Mouse (Mus musculus) forebrain, embryonic 16.5 days (tissue): ENCODE results near the gene Rxfp3. TPM values are rescaled to one million over a fixed set of nuclear protein-coding genes. Genes with fewer than 3 reads are reported as not detected.

ENCODE experiments used
- ATAC-seq: fragments of 200-750 bp; cut with Nextera tagmentation; 2 replicates; pipeline ENCODE4 v1.8.0; 2017; ENCODE audit warnings: mild to moderate bottlenecking, moderate library complexity
- H3K27ac ChIP-seq: fragments of 300-500 bp; sonication (generic); 2 replicates; pipeline ENCODE4 v1.5.1; 2014; ENCODE audit warnings: low read length, control low read depth
- H3K27me3 ChIP-seq: fragments of 300-500 bp; sonication (generic); replicated peaks from 2 replicates; pipeline ENCODE4 v1.6.1; 2014; ENCODE audit warnings: low read length; ENCODE audit not compliant: control insufficient read depth, insufficient read depth
- H3K36me3 ChIP-seq: fragments of 300-500 bp; sonication (generic); 2 replicates; pipeline ENCODE4 v1.6.1; 2014; ENCODE audit not compliant: control insufficient read depth, insufficient read depth
- H3K4me1 ChIP-seq: fragments of 300-500 bp; sonication (generic); replicated peaks from 2 replicates; pipeline ENCODE4 v1.6.1; 2014; ENCODE audit warnings: low read length; ENCODE audit not compliant: control insufficient read depth, insufficient read depth
- H3K4me2 ChIP-seq: fragments of 300-500 bp; sonication (generic); 2 replicates; pipeline ENCODE4 v1.6.1; 2014; ENCODE audit warnings: mild to moderate bottlenecking, low read length, control low read depth
- H3K4me3 ChIP-seq: fragments of 300-500 bp; sonication (generic); replicated peaks from 2 replicates; pipeline ENCODE4 v1.5.1; 2014; ENCODE audit warnings: mild to moderate bottlenecking, low read length, control low read depth
- H3K9ac ChIP-seq: fragments of 300-500 bp; sonication (generic); replicated peaks from 2 replicates; pipeline ENCODE4 v1.6.1; 2014; ENCODE audit warnings: low read depth, low read length, control low read depth
- H3K9me3 ChIP-seq: fragments of 300-500 bp; sonication (generic); 2 replicates; pipeline ENCODE4 v1.6.1; 2016; ENCODE audit warnings: low read length; ENCODE audit not compliant: control insufficient read depth
- WGBS: fragments of 180-500 bp; shearing (Covaris S2); extraction: QIAGEN DNeasy Blood & Tissue Kit; methylation state at CpG from one replicate; pipeline ENCODE4 v1.1.7; 2014; 5-methylcytosine and 5-hydroxymethylcytosine counted together
- polyA plus RNA-seq: library from polyadenylated mRNA; unstranded; fragments of >200 nt; fragmentation: Nextera tagmentation; extraction: Ambion mirVana; gene quantifications from 2 replicates; pipeline ENCODE4 v1.2.1, GENCODE M21; 2015

The Rxfp3 gene
- 2.0 and 2.8 TPM in 2 replicates for polyA plus RNA-seq

DNA sequence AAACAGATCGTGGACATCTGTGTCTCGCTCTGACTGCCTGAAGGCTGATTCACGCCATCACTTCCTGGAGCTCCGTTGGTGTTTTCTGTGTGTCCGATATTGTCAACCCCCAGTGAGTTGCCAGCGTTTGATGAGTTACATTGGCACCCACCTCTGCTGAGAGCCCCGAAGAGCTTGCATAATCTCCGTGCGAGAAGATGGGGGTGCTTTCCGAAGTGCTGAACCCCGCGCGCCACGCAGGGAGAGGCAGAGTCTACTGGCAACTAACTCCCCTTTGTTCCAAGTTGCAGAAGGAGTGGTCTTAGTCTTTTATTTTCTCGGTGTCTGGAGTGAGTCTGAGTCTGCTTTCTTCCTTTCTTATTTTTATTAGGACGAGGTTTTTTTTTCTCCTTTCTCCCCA is at the start of gene Rxfp3:
Gene Rxfp3, minus strand, starts transcription at position 281 of the 400 bp plus-strand sequence.
- Histone ChIP-seq H3K9me3 (no peaks in the 10 kb centered on the region), H3K27ac (no peak within 1 kb of the TSS), H3K4me1 (peaks cover 16% of the 10 kb centered on the region), H3K27me3 (peaks cover 38% of the 10 kb centered on the region), H3K36me3 (no peaks in the 10 kb centered on the region), H3K4me3 (peak within 1 kb of the TSS; percentile 32), H3K9ac (peak within 1 kb of the TSS; percentile 28), H3K4me2 (peak within 1 kb of the TSS; percentile 62)
- under 1% methylated on average over 16 of the region's 16 CpGs for WGBS
- ATAC-seq, result no peak

DNA sequence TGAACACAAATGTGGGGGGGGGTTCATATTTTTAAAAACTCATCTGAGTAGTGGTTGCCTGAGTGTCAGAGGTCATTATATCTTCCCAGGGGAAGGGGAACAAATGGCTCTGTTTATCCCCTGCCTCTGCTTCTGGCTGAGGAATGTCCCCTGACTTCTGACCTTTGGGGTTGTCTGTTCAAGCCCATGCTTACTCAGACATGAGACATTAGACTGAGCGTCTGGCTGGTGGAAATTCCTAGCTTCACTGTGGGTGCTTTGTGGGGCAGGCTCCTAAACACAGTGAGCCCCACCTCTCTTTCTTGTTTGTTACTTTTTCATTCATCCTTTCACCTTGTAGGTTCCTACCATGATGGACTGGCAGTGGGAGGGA is 47.2 kb upstream of the Rxfp3 start:
- no peak overlapping the region for H3K4me3 ChIP-seq

DNA sequence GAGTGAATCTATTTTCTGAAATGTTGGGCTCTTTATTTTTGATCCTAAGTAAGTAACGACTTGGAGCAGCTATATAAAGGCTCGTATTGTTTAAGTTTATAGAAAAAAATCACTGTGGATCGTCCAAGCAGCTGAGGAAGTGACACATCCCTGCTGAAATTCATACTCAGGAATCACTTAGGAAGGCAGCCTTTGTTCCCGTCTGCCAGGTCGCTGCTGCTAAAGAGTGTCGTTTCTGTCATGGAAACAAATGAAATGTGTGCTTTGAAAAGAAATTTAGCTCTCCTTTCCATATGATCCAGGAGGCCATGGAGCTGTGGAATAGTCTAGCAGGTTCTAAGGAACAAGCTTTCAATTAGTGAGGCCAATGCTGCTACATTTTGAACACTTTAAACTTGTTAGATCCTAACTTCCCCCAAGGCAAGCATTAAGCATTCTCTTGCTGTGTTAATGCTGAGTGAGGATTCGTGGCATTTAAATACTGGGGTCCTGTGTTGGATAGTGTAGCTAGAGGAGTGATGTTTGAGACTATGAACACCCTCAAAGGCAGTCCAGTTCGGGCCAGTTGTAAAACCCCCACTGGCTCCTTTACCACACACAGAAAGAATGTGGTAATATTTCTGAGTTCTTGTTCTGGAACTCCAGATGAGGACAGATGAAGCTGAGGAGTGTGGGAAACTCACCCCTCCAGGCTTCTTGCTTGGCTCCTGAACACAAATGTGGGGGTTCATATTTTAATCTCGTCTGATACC is 46.6 kb upstream of the Rxfp3 start:
- H3K9me3 ChIP-seq, result no peaks in the 10 kb centered on the region
- no peak overlapping the region for H3K4me2 ChIP-seq
- no peaks in the 10 kb centered on the region for H3K27me3 ChIP-seq
- no peaks in the 10 kb centered on the region for H3K36me3 ChIP-seq
- H3K4me3 ChIP-seq, result no peak overlapping the region
- no peak overlapping the region for H3K9ac ChIP-seq
- WGBS, result 23% methylated on average over 9 of the region's 9 CpGs
- no peak overlapping the region for H3K27ac ChIP-seq
- no peak for ATAC-seq
- no peaks in the 10 kb centered on the region for H3K4me1 ChIP-seq

More for the DNA sequence above, 47.2 kb upstream of the Rxfp3 start:
- H3K36me3 ChIP-seq, result no peaks in the 10 kb centered on the region
- ATAC-seq, result no peak
- WGBS, result 48% methylated on average over 1 of the region's 1 CpGs
- H3K9ac ChIP-seq, result no peak overlapping the region
- H3K27me3 ChIP-seq, result no peaks in the 10 kb centered on the region
- H3K4me1 ChIP-seq, result no peaks in the 10 kb centered on the region
- no peaks in the 10 kb centered on the region for H3K9me3 ChIP-seq
- no peak overlapping the region for H3K4me2 ChIP-seq
- H3K27ac ChIP-seq, result no peak overlapping the region

DNA sequence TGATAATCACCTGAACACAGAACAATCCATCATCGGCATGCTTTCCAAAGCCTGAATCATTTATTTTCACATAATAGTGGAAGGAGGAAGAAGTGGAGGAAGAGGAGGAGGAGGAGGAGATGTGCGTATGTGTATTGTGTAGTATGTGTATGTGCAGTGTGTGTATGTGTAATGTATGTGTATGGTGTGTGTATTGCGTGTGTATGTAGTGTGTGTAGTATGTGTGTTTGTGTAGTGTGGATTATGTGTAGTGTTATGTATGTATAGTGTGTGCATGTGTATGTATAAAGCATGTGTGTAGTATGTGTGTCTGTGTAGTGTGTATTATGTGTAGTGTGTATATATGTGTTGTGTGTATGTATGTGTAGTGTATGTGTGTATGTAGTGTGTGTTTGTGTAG is 45.9 kb upstream of the Rxfp3 start:
- no peak for ATAC-seq

DNA sequence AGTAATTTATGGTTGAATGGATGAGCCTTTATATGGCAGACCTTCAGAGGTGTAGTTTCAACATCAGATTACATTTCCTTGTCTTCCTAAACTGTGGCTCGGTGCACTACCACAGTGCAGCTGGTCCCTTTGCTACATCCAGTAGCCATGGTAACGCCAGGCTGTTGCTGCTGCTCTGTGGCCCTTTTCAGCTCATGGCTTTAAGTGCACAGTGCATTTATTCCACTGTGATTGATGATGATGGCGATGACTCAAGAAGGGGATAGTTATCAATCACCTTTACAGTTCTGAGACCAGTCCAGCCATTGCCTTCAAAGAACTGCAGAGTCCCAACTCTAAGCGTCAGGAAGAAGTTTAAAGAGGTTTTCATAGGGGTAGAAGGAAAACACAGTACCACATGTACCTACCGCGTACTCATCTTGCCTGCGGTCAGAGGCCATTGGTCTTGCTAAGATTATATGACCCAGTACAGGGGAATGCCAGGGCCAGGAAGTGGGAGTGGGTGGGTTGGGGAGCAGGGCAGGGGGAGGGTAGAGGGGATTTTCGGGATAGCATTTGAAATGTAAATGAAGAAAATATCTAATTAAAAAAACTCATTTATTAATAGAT is 45.3 kb upstream of the Rxfp3 start:
- Histone ChIP-seq H3K9ac (no peak overlapping the region), H3K36me3 (no peaks in the 10 kb centered on the region), H3K4me3 (no peak overlapping the region), H3K4me2 (no peak overlapping the region), H3K27me3 (no peaks in the 10 kb centered on the region), H3K9me3 (no peaks in the 10 kb centered on the region), H3K4me1 (no peaks in the 10 kb centered on the region), H3K27ac (no peak overlapping the region)
- peak; percentile 87 for ATAC-seq
- 77% methylated on average over 8 of the region's 8 CpGs for WGBS

More for the DNA sequence above, 45.9 kb upstream of the Rxfp3 start:
- H3K36me3 ChIP-seq, result no peaks in the 10 kb centered on the region
- H3K27me3 ChIP-seq, result no peaks in the 10 kb centered on the region
- H3K9me3 ChIP-seq, result no peaks in the 10 kb centered on the region
- no peak overlapping the region for H3K4me2 ChIP-seq
- H3K4me1 ChIP-seq, result no peaks in the 10 kb centered on the region
- H3K9ac ChIP-seq, result no peak overlapping the region
- H3K4me3 ChIP-seq, result no peak overlapping the region
- 89% methylated on average over 3 of the region's 3 CpGs for WGBS
- no peak overlapping the region for H3K27ac ChIP-seq

DNA sequence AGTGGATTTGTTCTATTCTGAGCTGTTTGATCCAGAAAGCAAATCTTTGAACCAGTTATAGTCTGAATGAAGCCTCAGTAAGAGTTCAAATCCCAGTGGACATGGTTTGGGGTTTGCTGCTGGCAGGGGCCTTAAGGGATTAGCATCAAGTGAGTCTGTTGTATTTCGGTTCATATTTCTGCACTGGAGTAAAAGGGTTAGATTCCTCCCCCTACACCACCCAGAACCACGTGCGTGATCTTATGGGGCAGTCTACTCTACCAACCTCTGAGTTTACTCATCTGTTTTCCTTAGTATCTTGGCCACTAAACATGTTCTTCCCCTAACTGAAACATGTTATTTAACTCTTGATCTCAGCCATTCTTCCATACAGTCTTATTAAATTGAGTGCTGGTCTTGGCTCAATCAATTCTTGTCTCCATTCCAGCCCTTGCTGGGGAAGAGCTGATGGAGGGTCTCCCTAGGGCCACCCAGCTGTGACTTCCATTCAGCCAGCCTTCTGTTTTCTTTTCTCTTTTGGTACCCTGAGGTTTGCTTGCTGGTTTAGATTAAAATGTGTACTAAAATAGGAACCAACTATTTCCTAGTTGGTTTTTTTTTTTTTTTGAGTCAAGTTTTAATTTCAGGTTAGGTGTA is 38.1 kb upstream of the Rxfp3 start:
- no peaks in the 10 kb centered on the region for H3K9me3 ChIP-seq
- no peak overlapping the region for H3K9ac ChIP-seq
- no peak for ATAC-seq
- no peaks in the 10 kb centered on the region for H3K27me3 ChIP-seq
- no peaks in the 10 kb centered on the region for H3K4me1 ChIP-seq
- no peak overlapping the region for H3K27ac ChIP-seq
- no peak overlapping the region for H3K4me3 ChIP-seq
- 82% methylated on average over 3 of the region's 3 CpGs for WGBS
- no peaks in the 10 kb centered on the region for H3K36me3 ChIP-seq
- no peak overlapping the region for H3K4me2 ChIP-seq

DNA sequence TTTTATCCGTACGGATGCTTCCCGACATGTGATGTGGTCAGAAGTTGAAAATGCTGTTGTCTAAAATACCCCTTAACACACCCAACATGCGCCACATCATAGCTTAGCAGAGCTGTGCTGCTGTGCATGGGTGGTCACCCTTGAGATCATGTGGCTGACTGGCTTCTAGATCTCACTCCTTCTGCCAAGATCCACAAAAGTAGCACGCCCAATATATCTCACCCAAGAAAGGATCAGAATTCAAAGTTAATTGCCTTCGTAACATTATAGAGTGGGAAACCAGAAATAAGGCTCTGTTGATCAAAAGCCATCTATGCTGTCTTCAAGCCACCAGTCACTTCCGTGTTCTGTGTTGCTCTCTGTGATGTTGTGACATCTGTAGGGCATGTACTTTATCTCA is 30.1 kb upstream of the Rxfp3 start:
- H3K4me1 ChIP-seq, result peaks cover 18% of the 10 kb centered on the region
- H3K27me3 ChIP-seq, result no peaks in the 10 kb centered on the region; the same call in 1 of the 2 replicates
- no peak overlapping the region for H3K9ac ChIP-seq
- H3K4me2 ChIP-seq, result no peak overlapping the region
- no peaks in the 10 kb centered on the region for H3K9me3 ChIP-seq
- no peak for ATAC-seq
- H3K36me3 ChIP-seq, result no peaks in the 10 kb centered on the region
- H3K4me3 ChIP-seq, result no peak overlapping the region
- no peak overlapping the region for H3K27ac ChIP-seq
- WGBS, result 87% methylated on average over 7 of the region's 7 CpGs

DNA sequence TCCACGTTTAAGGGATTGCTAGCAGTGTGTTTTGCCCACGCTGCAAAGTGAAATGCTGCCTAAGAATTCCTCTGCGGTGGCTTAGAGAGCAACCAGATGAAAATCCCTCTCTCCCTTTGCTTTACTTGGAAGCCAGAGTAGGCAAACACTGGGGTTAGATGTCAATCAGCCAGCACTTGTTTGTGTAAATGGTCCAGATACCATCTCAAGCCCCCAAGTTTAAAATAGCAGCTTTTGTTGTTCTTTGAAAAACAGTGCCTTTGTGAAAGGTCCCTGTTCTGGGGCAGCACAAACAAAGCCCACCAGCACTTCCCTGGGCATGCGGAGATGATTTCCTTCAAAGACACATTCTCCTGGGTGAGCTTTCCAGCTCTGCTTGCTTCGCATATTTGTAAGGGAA is 28.5 kb upstream of the Rxfp3 start:
- ATAC-seq, result no peak
- Histone ChIP-seq H3K4me2 (peak overlapping the region; percentile 60), H3K9me3 (no peaks in the 10 kb centered on the region), H3K4me1 (peaks cover 18% of the 10 kb centered on the region), H3K27me3 (no peaks in the 10 kb centered on the region; the same call in 1 of the 2 replicates), H3K27ac (no peak overlapping the region), H3K9ac (no peak overlapping the region), H3K36me3 (no peaks in the 10 kb centered on the region), H3K4me3 (peak overlapping the region; percentile 36; the same call in 1 of the 2 replicates)
- WGBS, result 12% methylated on average over 5 of the region's 5 CpGs

DNA sequence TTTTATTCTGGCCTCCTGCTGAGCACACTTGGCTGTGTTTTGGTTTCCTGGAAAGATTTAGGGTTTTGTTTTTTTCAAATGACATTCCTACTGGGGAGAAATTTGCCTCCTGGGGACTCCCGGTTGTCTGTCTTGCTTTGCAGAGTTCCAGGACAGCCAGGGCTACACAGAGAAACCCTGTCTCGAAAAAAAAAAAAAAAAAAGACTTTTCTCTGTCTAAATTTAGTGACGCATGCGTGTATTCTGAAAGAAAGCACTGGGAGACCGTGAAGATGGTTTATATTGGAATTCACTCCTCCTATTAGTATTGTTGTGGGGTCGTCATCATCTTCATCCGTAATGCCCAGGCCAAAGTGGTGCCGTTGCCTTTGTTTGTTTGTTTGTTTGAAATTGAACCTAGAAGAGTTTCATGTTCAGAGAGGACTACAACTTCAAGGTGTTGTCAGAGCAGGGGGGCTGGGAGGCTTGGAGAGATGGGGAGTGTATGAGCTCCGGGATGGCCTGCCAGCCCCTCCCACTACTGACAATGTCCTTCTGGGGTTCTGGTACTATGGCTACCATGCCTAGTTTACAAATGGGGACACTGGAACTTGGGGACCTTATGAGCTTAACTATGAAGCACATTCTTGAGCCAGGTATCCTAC is 27.9 kb upstream of the Rxfp3 start:
- H3K9me3 ChIP-seq, result no peaks in the 10 kb centered on the region
- no peaks in the 10 kb centered on the region; the same call in 1 of the 2 replicates for H3K27me3 ChIP-seq
- H3K4me1 ChIP-seq, result peaks cover 18% of the 10 kb centered on the region
- H3K4me3 ChIP-seq, result peak overlapping the region; percentile 36
- ATAC-seq, result peak; percentile 14; the same call in 1 of the 2 replicates
- H3K36me3 ChIP-seq, result no peaks in the 10 kb centered on the region
- peak overlapping the region; percentile 60 for H3K4me2 ChIP-seq
- H3K9ac ChIP-seq, result peak overlapping the region; percentile 42; the same call in 1 of the 2 replicates
- no peak overlapping the region for H3K27ac ChIP-seq
- 7% methylated on average over 9 of the region's 9 CpGs for WGBS
